ENCODE assay signal across 11 mouse cellular contexts in the genomic region with DNA sequence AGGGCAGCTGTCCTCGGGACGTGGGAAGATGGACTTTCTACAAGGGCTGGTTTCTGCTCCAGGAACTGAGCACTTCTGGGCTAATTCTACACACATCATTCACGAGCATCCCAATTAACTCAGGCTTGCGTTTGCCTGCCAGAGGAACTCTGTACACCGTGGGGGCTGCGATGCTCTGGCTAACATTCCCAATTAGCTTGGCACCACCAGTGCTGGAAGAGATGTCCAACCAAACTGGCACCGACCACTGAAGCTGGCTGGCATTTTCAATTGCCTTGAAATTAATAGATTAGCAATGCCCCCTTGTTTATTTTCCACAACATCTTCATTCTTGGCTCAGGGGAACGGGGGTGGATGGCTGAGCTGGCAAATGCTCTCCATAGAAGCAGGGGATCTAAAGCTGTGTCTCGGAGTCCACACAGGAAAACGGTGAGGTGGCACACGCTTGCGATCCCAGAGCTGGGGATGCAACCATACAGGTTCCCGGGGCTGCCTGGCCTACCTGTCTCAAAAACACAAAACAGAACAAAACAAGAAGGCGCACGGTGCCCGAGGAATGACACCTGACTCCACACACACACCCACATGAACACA.
A peak's percentile ranks its signal among the peaks of the same experiment; 100 is the strongest.
DNase-seq lines count a peak whose midpoint lies in the region; ATAC-seq and TF ChIP-seq lines count a peak whose summit lies in the region.
"Had no signal": no experiment of that assay in that cellular context is flagged by ENCODE, and none has a peak within 500 bp of the region (broad histone marks: within the 10 kb centered on the region; RNA-seq: fewer than 3 reads in every experiment).

No protein-coding gene starts in this region.

- whole genome bisulfite sequencing in embryonic facial prominence, embryonic 13.5 days: 83% methylated on average over 16 of the region's 16 CpGs
- whole genome bisulfite sequencing in embryonic facial prominence, embryonic 10.5 days: 92% methylated on average over 16 of the region's 16 CpGs
- WGBS in hindbrain, embryonic 13.5 days: 84% methylated on average over 16 of the region's 16 CpGs
- 94% methylated on average over 16 of the region's 16 CpGs for WGBS in hindbrain, embryonic 11.5 days

- H3K4me2 ChIP-seq in embryonic facial prominence, embryonic 13.5 days: no peak overlapping the region
- no peak overlapping the region for H3K4me2 ChIP-seq in hindbrain, embryonic 13.5 days
- no peak overlapping the region for H3K4me2 ChIP-seq in hindbrain, embryonic 11.5 days (replicated peaks; ENCODE audit: low read depth, low read length)

- peaks cover 34% of the 10 kb centered on the region for H3K36me3 ChIP-seq in embryonic facial prominence, embryonic 13.5 days
- H3K36me3 ChIP-seq in embryonic facial prominence, embryonic 10.5 days (replicated peaks): peaks cover 21% of the 10 kb centered on the region
- peaks cover 8% of the 10 kb centered on the region for H3K36me3 ChIP-seq in hindbrain, embryonic 13.5 days
- no peaks in the 10 kb centered on the region for H3K36me3 ChIP-seq in hindbrain, embryonic 11.5 days (ENCODE audit: control insufficient read depth, insufficient read depth, low read length)
- no peaks in the 10 kb centered on the region for H3K36me3 ChIP-seq in testis, adult 2 months (ENCODE audit: control insufficient read depth, insufficient read depth, low read length)

- no peaks in the 10 kb centered on the region for H3K9me3 ChIP-seq in embryonic facial prominence, embryonic 13.5 days
- no peaks in the 10 kb centered on the region for H3K9me3 ChIP-seq in embryonic facial prominence, embryonic 10.5 days
- H3K9me3 ChIP-seq in hindbrain, embryonic 13.5 days: no peaks in the 10 kb centered on the region
- no peaks in the 10 kb centered on the region for H3K9me3 ChIP-seq in hindbrain, embryonic 11.5 days (ENCODE audit: control insufficient read depth, low read length)

- no peak for ATAC-seq in embryonic facial prominence, embryonic 13.5 days (ENCODE audit: insufficient number of reproducible peaks, insufficient read depth, low FRiP score, low TSS enrichment, low read depth)
- 0 out of 2 replicates have a peak, but pooled peaks have one; percentile 61 for ATAC-seq in hindbrain, embryonic 13.5 days (ENCODE audit: low FRiP score)
- no peak for ATAC-seq in hindbrain, embryonic 11.5 days (ENCODE audit: low FRiP score)
- no peak for ATAC-seq in CD4-positive, CD25-positive, alpha-beta regulatory T cell, adult 4 months
- ATAC-seq: intestine, postnatal 0 days had no signal

- H3K27me3 ChIP-seq in embryonic facial prominence, embryonic 13.5 days: no peaks in the 10 kb centered on the region
- H3K27me3 ChIP-seq in embryonic facial prominence, embryonic 10.5 days (replicated peaks; ENCODE audit: low read depth, poor library complexity, severe bottlenecking): no peaks in the 10 kb centered on the region
- H3K27me3 ChIP-seq in hindbrain, embryonic 13.5 days: no peaks in the 10 kb centered on the region
- no peaks in the 10 kb centered on the region for H3K27me3 ChIP-seq in hindbrain, embryonic 11.5 days (ENCODE audit: control insufficient read depth, insufficient read depth, low read length)
- no peaks in the 10 kb centered on the region for H3K27me3 ChIP-seq in testis, adult 2 months (ENCODE audit: control insufficient read depth, insufficient read depth, low read length)

- TF ChIP-seq POLR2A in testis, adult 2 months (IDR thresholded peaks at IDR 0.05; ENCODE audit: control insufficient read depth, low read depth, low read length): no peak

- TF ChIP-seq CTCF in testis, adult 2 months (IDR thresholded peaks at IDR 0.05; ENCODE audit: control insufficient read depth, insufficient read depth, insufficient replicate concordance, low read depth, low read length): no peak

- no peak overlapping the region for H3K9ac ChIP-seq in embryonic facial prominence, embryonic 13.5 days
- no peak overlapping the region for H3K9ac ChIP-seq in hindbrain, embryonic 13.5 days
- H3K9ac ChIP-seq in hindbrain, embryonic 11.5 days (ENCODE audit: low read depth, low read length): no peak overlapping the region
- H3K9ac ChIP-seq: liver, embryonic 14.5 days had no signal

- no peak overlapping the region for H3K4me3 ChIP-seq in embryonic facial prominence, embryonic 13.5 days
- H3K4me3 ChIP-seq in embryonic facial prominence, embryonic 10.5 days: no peak overlapping the region
- no peak overlapping the region for H3K4me3 ChIP-seq in hindbrain, embryonic 13.5 days
- H3K4me3 ChIP-seq in hindbrain, embryonic 11.5 days (ENCODE audit: low read depth, low read length): no peak overlapping the region
- peak overlapping the region; percentile 41 for H3K4me3 ChIP-seq in testis, adult 2 months (ENCODE audit: control insufficient read depth, low read depth, low read length)

- H3K27ac ChIP-seq in embryonic facial prominence, embryonic 13.5 days: 0 out of 2 replicates have a peak overlapping the region, but pooled peaks have one; percentile 7
- no peak overlapping the region for H3K27ac ChIP-seq in embryonic facial prominence, embryonic 10.5 days (replicated peaks)
- H3K27ac ChIP-seq in hindbrain, embryonic 13.5 days: no peak overlapping the region
- no peak overlapping the region for H3K27ac ChIP-seq in hindbrain, embryonic 11.5 days (ENCODE audit: low read depth, low read length)
- no peak overlapping the region for H3K27ac ChIP-seq in testis, adult 2 months (ENCODE audit: control insufficient read depth, insufficient read depth, low read depth, low read length)
- H3K27ac ChIP-seq: liver, embryonic 14.5 days had no signal

- H3K4me1 ChIP-seq in embryonic facial prominence, embryonic 13.5 days: peaks cover 17% of the 10 kb centered on the region
- H3K4me1 ChIP-seq in embryonic facial prominence, embryonic 10.5 days: 0 out of 2 replicates have a peak, but pooled peaks cover 4% of the 10 kb centered on the region
- 0 out of 2 replicates have a peak, but pooled peaks cover 2% of the 10 kb centered on the region for H3K4me1 ChIP-seq in hindbrain, embryonic 13.5 days (replicated peaks)
- H3K4me1 ChIP-seq in hindbrain, embryonic 11.5 days (replicated peaks; ENCODE audit: control insufficient read depth, insufficient read depth, low read length): no peaks in the 10 kb centered on the region
- no peaks in the 10 kb centered on the region for H3K4me1 ChIP-seq in testis, adult 2 months (ENCODE audit: control insufficient read depth, insufficient read depth, low read length)

- no peak for DNase-seq in embryonic facial prominence, embryonic 10.5 days (ENCODE audit: low spot score)
- DNase-seq in hindbrain, embryonic 11.5 days (ENCODE audit: low spot score): no peak
- DNase-seq in testis, postnatal 14 days (ENCODE audit: low spot score): no peak
- no peak for DNase-seq in embryo, embryonic 10.5 days (ENCODE audit: low spot score)
- DNase-seq: cerebellum, adult 11 months had no signal
